Mouse (Mus musculus) CH12.LX (cell line): ENCODE measurements around the gene Cdca3.

Experiments
- CTCF ChIP-seq, 2 experiments: IDR thresholded peaks in 1 of 2; conservative IDR thresholded peaks in 1 of 2; 2 replicates each; pipeline ENCODE4 v1.5.1; 2011 to 2012; ENCODE audit warnings: low read depth in 2 of 2, low read length in 2 of 2, improper control_type of control experiment in 1 of 2, inconsistent platforms in 1 of 2, mild to moderate bottlenecking in 1 of 2, moderate library complexity in 1 of 2
- GABPA ChIP-seq: IDR thresholded peaks from 2 replicates; pipeline ENCODE4 v1.6.1; 2012; ENCODE audit warnings: low read depth, low read length, improper control_type of control experiment, inconsistent platforms; ENCODE audit not compliant: insufficient replicate concordance
- MAFK ChIP-seq: IDR thresholded peaks from 2 replicates; pipeline ENCODE4 v1.6.1; 2011; ENCODE audit warnings: low read length, improper control_type of control experiment; ENCODE audit not compliant: insufficient replicate concordance
- NRF1 ChIP-seq: IDR thresholded peaks from 2 replicates; pipeline ENCODE4 v1.6.1; 2014; ENCODE audit warnings: low read depth, mild to moderate bottlenecking, inconsistent platforms, low read length, improper control_type of control experiment, moderate library complexity
- POLR2A ChIP-seq: IDR thresholded peaks from 2 replicates; pipeline ENCODE4 v1.6.1; 2011; ENCODE audit warnings: low read depth, mild to moderate bottlenecking, improper control_type of control experiment, low read length

DNA sequence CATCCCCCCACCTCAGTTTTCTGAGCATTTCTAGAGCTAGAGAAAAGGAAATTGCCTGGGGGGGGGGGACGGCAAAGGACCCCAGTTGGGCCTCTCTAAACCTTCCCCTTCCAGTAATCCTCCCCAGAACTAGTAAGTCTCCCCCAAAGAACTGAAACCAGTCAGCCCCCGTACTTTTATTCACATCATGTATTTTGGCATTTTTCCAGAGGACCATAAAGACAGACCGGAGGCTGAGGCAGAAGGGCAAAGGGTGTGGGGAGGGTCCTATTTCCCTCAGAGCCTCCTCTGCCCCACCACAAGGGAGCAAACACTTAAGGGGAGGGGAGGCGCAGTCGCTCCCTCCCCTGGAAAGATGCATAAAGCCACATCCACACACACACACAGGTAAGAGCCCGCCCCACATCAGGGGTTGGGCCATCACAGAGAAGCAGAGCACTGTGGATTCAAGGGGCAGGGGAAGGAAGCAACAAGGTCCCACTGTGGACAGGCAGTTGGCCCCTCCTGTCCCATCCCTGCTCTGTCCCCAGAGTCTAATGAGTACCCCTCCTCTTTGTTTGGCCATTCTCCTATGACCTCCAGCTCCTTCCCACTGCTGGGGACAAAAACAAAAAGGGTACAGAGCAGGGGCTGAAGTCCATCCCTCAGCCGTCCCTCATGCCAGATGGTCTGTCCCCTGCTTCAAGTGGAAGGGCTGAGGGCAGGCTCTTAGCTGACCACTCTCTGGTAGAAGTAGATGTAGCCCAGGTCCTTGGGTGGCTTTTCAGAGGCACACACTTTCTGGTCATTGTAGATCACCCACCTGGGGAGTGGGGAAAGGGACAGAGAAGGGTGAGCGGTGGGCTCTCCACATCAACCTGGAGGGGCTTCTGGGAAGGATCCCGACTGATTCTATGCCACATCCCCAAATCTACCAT, 14.2 kb upstream of the Cdca3 start:
- TF ChIP-seq POLR2A = no peak
- TF ChIP-seq NRF1 = no peak
- TF ChIP-seq CTCF (conservative IDR thresholded peaks at IDR 0.05 in 1 of 2, IDR thresholded peaks at IDR 0.05 in 1 of 2; ENCODE audit: low read depth in 2 of 2, low read length in 2 of 2) = no peak
- no peak for TF ChIP-seq MAFK
- no peak for TF ChIP-seq GABPA
